Mouse (Mus musculus): ENCODE data around the gene Slc16a10.

Gene Slc16a10

DNA sequence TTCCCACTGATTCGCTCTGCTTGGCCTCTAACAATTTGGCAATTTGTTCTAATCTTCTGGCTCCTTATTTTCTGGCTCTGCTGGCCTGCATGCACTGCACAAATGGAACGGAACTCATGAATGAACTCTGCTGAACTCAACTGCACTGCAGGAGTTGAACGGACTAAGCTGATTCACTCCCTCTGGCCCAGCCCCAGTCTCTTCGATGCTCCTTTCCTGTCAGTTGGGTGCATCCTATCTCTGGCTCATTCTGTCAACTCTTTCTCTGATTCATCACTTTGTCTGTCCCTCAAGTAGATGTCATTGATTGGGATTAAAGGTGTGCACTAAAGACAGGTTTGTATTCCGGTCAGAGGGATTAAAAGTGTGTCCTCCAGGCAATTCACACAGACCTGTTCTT is 115.5 kb downstream of the Slc16a10 start:
- no peak for ATAC-seq (ENCODE audit: low TSS enrichment)

GRCm38 (mm10) chr10:40025560-40025959 is 116.5 kb downstream of the Slc16a10 start:
- ATAC-seq (ENCODE audit: low TSS enrichment) = peak; percentile 48

- ATAC-seq (ENCODE audit: low TSS enrichment) = peak; percentile 95
Measured at GRCm38 (mm10) chr10:40024554-40025428, 117.3 kb downstream of the Slc16a10 start, which contains the start of gene Mfsd4b1. Gene Mfsd4b1, minus strand, starts transcription at chr10:40025268.

DNA sequence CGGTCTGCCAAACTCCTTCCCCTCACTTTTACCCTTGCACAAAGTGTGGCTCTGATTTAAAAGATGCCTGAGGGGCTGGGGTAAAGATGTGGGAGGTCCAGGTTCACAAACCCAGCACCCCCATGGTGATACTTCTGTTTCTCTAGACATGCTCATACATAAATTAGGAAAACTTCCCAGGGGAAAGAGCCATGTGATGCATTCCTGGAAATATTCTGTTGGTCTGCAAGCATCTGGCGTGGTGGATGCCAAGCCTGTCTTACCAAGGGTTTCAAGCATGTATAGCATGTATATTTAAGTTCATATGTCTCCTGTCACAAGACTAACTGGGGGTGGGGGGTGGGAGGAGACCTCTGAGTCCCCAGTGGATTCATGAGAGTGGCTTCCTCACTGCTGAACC is 121.7 kb downstream of the Slc16a10 start:
- ATAC-seq (ENCODE audit: low TSS enrichment) = no peak

DNA sequence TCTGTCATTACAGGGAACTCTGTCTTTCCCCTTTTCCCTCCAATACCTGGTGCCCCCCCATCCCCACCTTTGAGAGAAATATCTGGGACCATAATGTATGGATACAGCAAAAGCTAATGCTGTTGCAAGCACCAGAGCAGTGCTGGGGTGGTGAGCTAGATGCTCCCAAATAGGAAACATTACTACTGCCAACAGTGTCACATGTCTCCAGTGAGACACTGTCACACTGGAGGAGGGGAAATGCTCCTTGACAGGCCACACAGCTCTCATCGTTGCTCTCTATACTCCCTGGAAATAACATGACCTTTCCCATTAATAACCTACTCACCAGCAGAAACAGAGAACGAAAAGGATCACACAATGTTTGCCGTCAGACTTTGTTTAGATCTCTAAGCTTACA is 122.6 kb downstream of the Slc16a10 start:
- ATAC-seq (ENCODE audit: low TSS enrichment) = peak; percentile 74

DNA sequence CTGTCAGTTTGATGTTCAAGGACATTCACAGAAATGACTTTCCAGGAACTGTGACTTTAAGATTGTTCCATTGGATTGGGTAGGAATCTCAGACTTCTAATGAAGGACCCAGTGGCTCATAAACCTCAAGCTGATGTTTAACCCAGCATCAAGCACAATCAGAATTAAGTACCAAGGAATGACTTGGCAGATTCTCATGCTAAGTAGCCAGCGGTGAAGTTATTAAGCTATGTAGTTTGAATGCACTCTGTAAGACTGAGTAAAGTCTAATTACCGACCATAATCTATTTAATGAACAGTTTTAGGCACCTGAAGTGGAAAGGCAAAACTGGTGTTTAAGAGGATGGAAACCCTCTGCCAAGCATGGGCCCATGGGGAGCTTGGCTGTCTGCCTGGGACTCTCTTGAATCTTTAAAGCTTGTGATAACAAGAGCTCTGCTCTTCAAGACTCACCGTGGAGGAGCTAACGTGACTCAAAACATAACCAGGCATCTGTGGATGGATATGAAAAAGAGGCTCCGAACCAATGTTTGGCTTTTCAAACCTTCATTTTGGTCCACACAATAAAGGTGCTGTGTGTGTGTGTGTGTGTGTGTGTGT is 123.7 kb downstream of the Slc16a10 start:
- no peak for ATAC-seq (ENCODE audit: low TSS enrichment)

GRCm38 (mm10) chr10:40009591-40009990 is 132.5 kb downstream of the Slc16a10 start:
- ATAC-seq (ENCODE audit: low TSS enrichment) = no peak

GRCm38 (mm10) chr10:40008847-40009246 is 133.2 kb downstream of the Slc16a10 start:
- ATAC-seq (ENCODE audit: low TSS enrichment) = peak; percentile 55; the same call in 1 of the 2 replicates

- no peak for ATAC-seq (ENCODE audit: low TSS enrichment)
Measured at GRCm38 (mm10) chr10:40007953-40008352, 134.1 kb downstream of the Slc16a10 start.

GRCm38 (mm10) chr10:40006963-40007362 is 135.1 kb downstream of the Slc16a10 start:
- ATAC-seq (ENCODE audit: low TSS enrichment) = no peak

GRCm38 (mm10) chr10:40000746-40001145 is 141.3 kb downstream of the Slc16a10 start:
- ATAC-seq (ENCODE audit: low TSS enrichment) = no peak

- ATAC-seq (ENCODE audit: low TSS enrichment) = no peak
Measured at GRCm38 (mm10) chr10:39991155-39991554, 150.9 kb downstream of the Slc16a10 start.

DNA sequence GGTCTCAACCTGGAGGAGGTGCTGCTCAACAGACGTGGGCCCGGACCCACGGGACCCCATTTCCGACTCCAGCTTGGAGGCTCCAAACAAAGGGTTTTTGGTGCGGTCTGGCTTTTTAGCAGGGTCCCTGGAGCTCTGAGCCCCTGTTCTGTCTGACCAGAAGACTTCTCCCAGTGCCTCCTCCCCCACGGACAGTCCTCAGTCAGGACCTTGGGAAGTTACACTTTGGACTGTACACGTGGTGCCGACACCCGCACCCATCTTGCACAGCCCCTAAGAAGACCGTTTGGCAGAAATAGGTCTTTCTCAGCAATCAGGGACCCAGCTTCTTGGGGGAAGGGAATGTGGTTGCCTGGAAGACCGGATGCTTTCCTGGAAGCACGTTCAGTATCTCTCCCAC is 155.6 kb downstream of the Slc16a10 start, which contains the start of gene Mfsd4b5:
Gene Mfsd4b5 (minus strand): TSS at position 181 of the 400 bp plus-strand sequence.
- ATAC-seq (ENCODE audit: low TSS enrichment) = no peak

All from frontal cortex, adult (tissue).